Mouse (Mus musculus) cerebellum, adult 18-20 months (tissue): Measurements from ENCODE around the gene Cys1.
"Not testable (repeated sequence)": the region's sequence is repeated elsewhere in the genome, so short reads cannot be mapped to it uniquely, and the experiment has no call there.

Experiments used
- DNase-seq, 2 experiments: peaks; one replicate each; pipeline ENCODE4 v3.0.0; 2021

Gene Cys1

GRCm38 (mm10) chr12:24681286-24682023 lies at the start of gene Cys1:
Gene Cys1, minus strand, starts transcription at chr12:24681813.
- no peak for DNase-seq

- no peak for DNase-seq
These were observed 42.8 kb upstream of the Cys1 start for GRCm38 (mm10) chr12:24724369-24724768.

GRCm38 (mm10) chr12:24723859-24724258 lies 42.2 kb upstream of the Cys1 start:
- DNase-seq = no peak

GRCm38 (mm10) chr12:24723434-24723833 lies 41.8 kb upstream of the Cys1 start:
- no peak for DNase-seq

GRCm38 (mm10) chr12:24716721-24717301 lies 35.2 kb upstream of the Cys1 start:
- peak; percentile 29 to 59 for DNase-seq

GRCm38 (mm10) chr12:24715268-24715896 lies 33.8 kb upstream of the Cys1 start:
- no peak for DNase-seq

GRCm38 (mm10) chr12:24714579-24715255 lies 33.1 kb upstream of the Cys1 start:
- no peak for DNase-seq

GRCm38 (mm10) chr12:24712396-24712795 lies 30.8 kb upstream of the Cys1 start:
- no peak for DNase-seq

- DNase-seq = peak; percentile 15 to 22
These were observed 29.1 kb upstream of the Cys1 start for GRCm38 (mm10) chr12:24710672-24711071.

- peak; percentile 38 to 39 for DNase-seq
These were observed 28.4 kb upstream of the Cys1 start for GRCm38 (mm10) chr12:24709831-24710508.

- no peak for DNase-seq
These were observed 27.8 kb upstream of the Cys1 start for GRCm38 (mm10) chr12:24709409-24709808.

- no peak for DNase-seq
These were observed 27.2 kb upstream of the Cys1 start for GRCm38 (mm10) chr12:24708824-24709218.

GRCm38 (mm10) chr12:24707954-24708823 lies 26.6 kb upstream of the Cys1 start, which contains the start of gene Rrm2:
Gene Rrm2, plus strand, starts transcription at chr12:24708241.
- DNase-seq = peak; percentile 88 to 92

- no peak for DNase-seq
These were observed 25.8 kb upstream of the Cys1 start for GRCm38 (mm10) chr12:24707480-24707802.

GRCm38 (mm10) chr12:24706764-24707479 lies 25.3 kb upstream of the Cys1 start:
- no peak for DNase-seq

- no peak for DNase-seq
These were observed 24.1 kb upstream of the Cys1 start for GRCm38 (mm10) chr12:24705502-24706263.

- no peak for DNase-seq
These were observed 21.4 kb upstream of the Cys1 start for GRCm38 (mm10) chr12:24703013-24703412.

- DNase-seq = not testable (repeated sequence)
These were observed 20.0 kb upstream of the Cys1 start for GRCm38 (mm10) chr12:24701621-24702020.

- no peak for DNase-seq
These were observed 18.0 kb upstream of the Cys1 start for GRCm38 (mm10) chr12:24699578-24699977.

GRCm38 (mm10) chr12:24698514-24698913 lies 16.9 kb upstream of the Cys1 start:
- DNase-seq = no peak
